Mouse (Mus musculus) lung, postnatal 0 days (tissue): Measurements from ENCODE around the gene Btnl9.

Source experiments
- CTCF ChIP-seq: IDR thresholded peaks from 2 replicates; pipeline ENCODE4 v1.5.1; 2016; ENCODE audit warnings: antibody characterized with exemption, mild to moderate bottlenecking
- EP300 ChIP-seq: IDR thresholded peaks from 2 replicates; pipeline ENCODE4 v1.6.1; 2016; ENCODE audit warnings: antibody characterized with exemption, mild to moderate bottlenecking, control low read depth

- TF ChIP-seq CTCF (no peak), EP300 (no peak)
These were observed 37.5 kb upstream of the Btnl9 start for GRCm38 (mm10) chr11:49224455-49224854.
